Mouse (Mus musculus) large intestine, adult 2 months (tissue): ENCODE data around the gene Pcdh15. TPM values are rescaled to one million over a fixed set of nuclear protein-coding genes. Genes with fewer than 3 reads are reported as not detected.

ENCODE experiments used
- DNase-seq: peaks from one replicate; pipeline ENCODE4 v3.0.0-alpha.2; 2012; ENCODE audit warnings: low read depth, low spot score
- WGBS: fragments of 180-500 bp; shearing (Covaris S2); methylation state at CpG from one replicate; pipeline ENCODE4 v1.1.7; 2018; 5-methylcytosine and 5-hydroxymethylcytosine counted together
- polyA plus RNA-seq: library from polyadenylated mRNA; depleted of rRNA; stranded (reverse); fragments of >200 nt; gene quantifications from 2 replicates; pipeline ENCODE4 v1.2.3, GENCODE M21; 2012

Pcdh15 gene
- polyA plus RNA-seq, 1 experiment, result 0.10 TPM

GRCm38 (mm10) chr10:74414945-74415344 is 1315.8 kb downstream of the Pcdh15 start:
- DNase-seq, result no peak
- 77% methylated on average over 1 of the region's 1 CpGs for WGBS

DNA sequence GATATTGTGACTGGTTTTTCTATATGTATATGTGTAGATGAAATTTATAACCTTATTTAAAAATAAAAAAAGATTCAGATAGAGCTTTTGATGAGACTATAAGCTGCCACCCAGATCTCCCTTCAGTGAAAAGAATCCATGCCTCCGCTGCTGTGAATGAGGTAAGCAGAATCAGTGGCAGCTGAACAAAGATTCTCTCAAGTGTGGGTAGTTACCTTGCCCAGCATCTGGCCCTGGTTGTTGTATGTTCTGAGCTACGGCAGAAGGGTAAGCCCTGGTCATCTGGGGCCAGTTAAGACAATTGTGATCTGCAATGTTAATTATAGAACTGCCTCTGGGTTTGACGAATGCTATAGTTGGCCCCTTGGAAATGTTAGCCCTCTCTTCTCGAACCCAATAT is 1316.2 kb downstream of the Pcdh15 start:
- no peak for DNase-seq
- 71% methylated on average over 4 of the region's 4 CpGs for WGBS

- DNase-seq, result no peak
- WGBS, result 76% methylated on average over 10 of the region's 10 CpGs
Measured at GRCm38 (mm10) chr10:74415949-74416348, 1316.8 kb downstream of the Pcdh15 start.

DNA sequence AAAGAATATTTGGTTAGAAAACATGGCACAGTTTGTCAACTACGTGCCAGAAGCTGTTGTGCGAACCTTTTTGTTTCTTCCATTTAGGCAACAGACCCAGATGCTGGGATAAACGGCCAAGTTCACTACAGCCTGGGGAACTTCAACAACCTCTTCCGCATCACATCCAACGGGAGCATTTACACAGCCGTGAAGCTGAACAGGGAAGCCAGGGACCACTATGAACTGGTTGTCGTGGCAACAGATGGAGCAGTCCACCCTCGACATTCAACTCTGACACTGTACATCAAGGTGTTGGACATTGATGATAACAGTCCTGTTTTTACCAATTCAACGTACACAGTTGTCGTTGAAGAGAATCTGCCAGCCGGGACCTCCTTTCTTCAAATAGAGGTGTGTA is 1350.9 kb downstream of the Pcdh15 start:
- WGBS, result 73% methylated on average over 11 of the region's 11 CpGs
- DNase-seq, result no peak

DNA sequence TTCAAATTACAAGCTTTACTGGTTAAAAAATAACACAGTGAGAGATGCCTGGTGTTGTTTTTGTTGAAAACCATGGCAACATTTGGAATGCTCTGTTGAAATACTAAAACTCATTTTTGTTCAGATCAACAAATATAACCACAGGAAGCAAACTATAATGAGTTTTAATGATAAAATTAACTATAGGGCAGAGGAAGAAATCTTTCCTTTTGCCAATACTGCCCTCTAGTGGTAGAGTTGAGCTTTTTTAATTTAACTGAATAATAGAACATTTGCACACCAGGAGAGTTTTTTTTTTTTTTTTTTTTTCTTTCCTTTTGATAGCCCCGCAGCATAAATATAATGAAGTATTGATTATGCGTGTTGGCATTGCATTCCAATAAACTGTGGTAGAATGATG is 1364.8 kb downstream of the Pcdh15 start:
- 34% methylated on average over 2 of the region's 2 CpGs for WGBS
- no peak for DNase-seq

DNA sequence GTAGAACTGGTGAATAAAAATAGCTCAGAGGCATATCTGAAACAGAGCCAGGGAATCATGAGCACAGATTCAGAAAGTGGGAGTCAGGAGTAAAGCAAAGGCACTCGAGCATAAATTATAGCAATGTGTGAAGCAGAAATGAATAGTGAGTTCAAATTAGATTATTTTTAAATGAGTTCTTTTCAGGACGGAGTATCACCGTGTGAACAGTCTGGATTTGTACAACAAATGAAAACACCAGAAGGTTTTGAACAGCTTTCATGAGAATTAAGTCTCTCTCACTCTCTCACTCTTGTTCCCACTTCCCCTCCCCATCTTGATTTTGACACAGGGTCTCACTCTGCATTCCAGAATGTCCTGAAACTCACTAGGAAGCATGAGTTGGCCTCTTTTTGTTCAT is 1381.6 kb downstream of the Pcdh15 start:
- no peak for DNase-seq
- WGBS, result 77% methylated on average over 3 of the region's 3 CpGs

DNA sequence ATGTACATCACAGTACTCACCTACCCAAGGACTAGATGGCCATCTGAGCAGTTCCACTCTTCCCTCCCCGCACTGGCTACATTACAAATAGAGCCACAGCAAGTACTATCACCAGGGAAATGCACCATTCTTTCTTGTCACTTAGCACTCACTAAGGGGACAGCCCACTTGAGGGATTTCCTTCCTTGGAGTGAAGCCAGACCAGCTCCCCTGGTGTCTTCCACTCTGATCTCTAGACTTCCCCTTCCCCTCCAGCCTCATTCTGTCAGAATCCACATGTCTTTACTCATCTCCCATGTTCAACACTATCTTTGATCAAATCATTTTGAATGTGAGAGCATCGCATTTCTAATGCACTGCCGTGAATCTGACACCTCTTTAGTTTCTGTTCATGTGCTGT is 1413.2 kb downstream of the Pcdh15 start:
- WGBS, result 76% methylated on average over 3 of the region's 3 CpGs
- DNase-seq, result no peak

DNA sequence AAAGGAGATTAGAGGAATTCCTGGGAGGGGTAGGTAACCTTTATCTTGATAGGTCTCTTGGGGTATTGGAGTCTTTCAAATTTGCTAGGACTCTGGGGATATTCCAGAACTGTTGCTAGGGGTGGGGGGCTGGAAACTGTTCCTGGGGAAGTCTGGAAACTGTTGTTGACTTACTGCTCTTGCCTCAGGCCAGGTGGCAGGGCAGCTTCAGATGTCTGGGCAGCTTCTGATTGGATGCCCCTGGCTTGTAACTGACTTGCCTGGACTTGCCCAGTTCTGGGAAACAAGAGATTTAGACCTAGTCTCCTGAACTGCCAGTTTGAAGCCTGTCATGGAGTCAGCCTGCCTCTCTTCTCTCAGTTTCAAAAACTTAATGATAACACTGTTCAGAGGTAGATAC is 1414.6 kb downstream of the Pcdh15 start:
- no peak for DNase-seq

DNA sequence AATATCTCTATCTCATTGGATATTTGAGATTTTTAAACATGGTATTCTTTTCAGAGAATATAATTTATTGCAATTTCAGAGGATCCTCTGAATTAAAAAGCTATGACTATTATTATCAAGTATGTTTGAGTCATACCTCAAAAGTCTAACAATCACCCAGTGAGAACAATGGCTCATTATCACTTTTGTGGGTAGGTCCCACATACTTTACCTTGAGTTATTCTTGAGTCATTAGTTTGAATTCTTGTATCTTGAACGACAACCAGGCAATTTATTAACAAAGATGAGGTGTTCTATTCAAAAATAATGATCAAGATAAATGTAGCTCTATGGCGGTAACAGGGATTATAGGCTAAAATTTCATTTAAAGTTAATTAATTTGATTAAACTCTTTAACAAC is 1439.2 kb downstream of the Pcdh15 start:
- 73% methylated on average over 2 of the region's 2 CpGs for WGBS
- DNase-seq, result no peak

- no peak for DNase-seq
- WGBS, result 83% methylated on average over 2 of the region's 2 CpGs
Measured at GRCm38 (mm10) chr10:74555326-74555725, 1456.2 kb downstream of the Pcdh15 start.

DNA sequence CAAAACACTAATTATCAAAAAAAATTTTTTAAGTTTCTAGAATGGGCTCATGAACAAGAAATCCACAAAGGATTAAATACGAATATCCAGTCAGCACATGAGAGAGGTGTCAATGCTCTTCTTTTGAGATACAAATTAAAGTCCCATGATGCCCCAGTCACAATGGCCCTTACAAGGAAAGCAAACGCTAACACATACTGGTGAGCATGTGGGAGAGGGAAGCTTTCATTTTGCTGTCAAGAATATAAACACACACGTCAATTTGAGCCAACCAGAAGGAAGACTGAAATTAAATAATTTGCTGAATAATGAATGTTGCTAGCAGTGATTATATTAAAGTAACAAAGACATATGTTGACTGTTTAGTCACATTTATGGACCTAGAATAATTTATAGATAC is 1470.5 kb downstream of the Pcdh15 start:
- no peak for DNase-seq

DNA sequence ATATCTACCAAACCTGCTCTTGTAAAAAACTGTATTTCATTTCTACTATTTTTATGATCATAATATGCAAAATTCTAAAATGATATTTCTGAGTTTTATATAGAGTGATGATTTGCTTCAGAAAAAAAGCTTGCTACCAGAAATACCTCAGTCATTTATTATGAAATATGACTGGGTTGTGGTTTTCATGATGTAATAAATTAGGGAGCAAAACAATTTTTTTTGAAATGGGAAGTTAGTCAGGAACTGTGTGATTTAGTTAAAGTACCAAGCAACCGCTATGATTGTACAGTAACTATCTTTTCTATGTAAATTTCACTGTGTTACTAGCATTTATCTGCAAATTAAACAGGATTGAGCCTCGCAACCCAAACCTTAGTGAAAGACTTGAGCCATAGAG is 1480.8 kb downstream of the Pcdh15 start:
- 73% methylated on average over 2 of the region's 2 CpGs for WGBS
- no peak for DNase-seq

More for the DNA sequence above, 1470.5 kb downstream of the Pcdh15 start:
- WGBS, result 67% methylated on average over 3 of the region's 3 CpGs

GRCm38 (mm10) chr10:74591799-74592198 is 1492.7 kb downstream of the Pcdh15 start:
- WGBS, result 72% methylated on average over 3 of the region's 3 CpGs
- no peak for DNase-seq

DNA sequence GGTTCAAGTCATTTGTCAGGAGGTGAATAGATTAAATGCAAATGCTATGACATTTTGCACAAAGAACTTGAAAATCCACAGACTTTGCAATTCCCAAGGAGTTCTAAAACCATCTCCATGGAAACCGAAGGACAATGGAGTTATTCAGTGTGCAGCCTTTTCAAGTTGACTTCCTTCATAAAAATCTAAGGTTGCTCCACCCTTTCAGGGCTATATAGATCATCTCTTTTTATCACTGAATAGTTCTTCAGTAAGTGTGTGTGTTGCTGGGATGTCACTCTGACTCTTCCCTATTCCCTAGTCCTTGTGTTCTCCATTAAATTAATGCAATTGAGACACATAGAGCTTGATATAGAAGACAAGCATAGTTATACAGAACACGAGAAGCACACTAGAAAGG is 1508.5 kb downstream of the Pcdh15 start:
- WGBS, result 82% methylated on average over 2 of the region's 2 CpGs
- DNase-seq, result no peak

- no peak for DNase-seq
- 51% methylated on average over 2 of the region's 2 CpGs for WGBS
Measured at GRCm38 (mm10) chr10:74621837-74622236, 1522.7 kb downstream of the Pcdh15 start.

GRCm38 (mm10) chr10:74625715-74626114 is 1526.6 kb downstream of the Pcdh15 start:
- DNase-seq, result no peak
- WGBS, result 59% methylated on average over 4 of the region's 4 CpGs

- 58% methylated on average over 10 of the region's 10 CpGs for WGBS
- DNase-seq, result no peak
Measured at GRCm38 (mm10) chr10:74626596-74626995, 1527.5 kb downstream of the Pcdh15 start.

DNA sequence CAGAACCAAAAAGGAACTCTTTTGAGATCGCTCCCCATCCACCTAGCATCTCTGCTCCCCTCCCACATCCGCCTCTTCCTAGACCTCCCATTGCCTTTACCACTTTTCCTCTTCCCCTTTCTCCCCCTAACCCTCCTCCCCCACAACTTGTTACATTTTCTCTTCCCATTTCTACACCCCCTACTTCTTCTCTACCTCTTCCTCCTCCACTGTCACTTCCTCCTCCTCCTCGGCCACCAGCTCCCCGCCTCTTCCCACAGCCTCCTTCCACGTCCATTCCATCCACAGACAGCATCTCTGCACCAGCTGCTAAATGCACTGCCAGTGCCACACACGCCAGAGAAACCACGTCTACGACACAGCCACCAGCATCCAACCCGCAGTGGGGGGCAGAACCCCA is 1532.2 kb downstream of the Pcdh15 start:
- DNase-seq, result no peak
- WGBS, result 72% methylated on average over 9 of the region's 9 CpGs

- WGBS, result 61% methylated on average over 4 of the region's 4 CpGs
- no peak for DNase-seq
Measured at GRCm38 (mm10) chr10:74637040-74637439, 1537.9 kb downstream of the Pcdh15 start.

DNA sequence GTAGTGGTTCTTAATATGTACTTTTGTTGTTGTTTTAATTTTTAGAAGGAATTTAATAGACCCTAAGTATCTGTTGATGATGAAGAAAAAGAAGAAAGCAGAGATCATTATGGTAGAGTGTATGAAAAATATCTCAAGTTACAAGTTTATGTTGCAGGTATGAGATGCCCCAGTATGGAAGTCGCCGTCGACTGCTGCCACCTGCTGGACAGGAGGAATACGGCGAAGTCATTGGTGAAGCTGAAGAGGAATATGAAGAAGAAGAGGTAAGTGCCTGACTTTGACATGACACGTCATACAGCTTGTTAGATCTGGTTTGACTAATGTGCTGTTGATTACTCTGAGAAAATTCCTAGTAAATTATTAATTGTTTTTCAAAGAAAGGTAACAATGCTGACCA is 1543.0 kb downstream of the Pcdh15 start:
- WGBS, result 63% methylated on average over 6 of the region's 6 CpGs
- DNase-seq, result no peak

DNA sequence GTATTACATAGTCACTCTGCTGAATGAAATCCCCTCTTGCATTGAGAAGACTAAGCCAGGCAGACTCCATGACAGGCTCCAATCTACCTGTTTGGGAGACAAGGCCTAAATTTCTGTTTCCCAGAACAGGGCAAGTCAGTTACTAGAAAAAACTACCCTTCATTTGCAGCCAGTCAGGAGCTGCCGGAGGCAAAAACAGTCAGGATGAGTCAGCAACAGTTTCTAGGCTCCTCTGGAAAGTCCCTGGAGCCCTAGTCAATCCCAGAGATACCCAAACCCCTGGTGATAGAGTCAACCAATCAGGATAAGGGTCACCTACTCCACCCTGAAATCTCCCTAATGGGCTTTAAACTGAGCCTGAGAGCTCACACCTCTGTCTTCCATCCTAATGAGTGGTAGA is 1564.0 kb downstream of the Pcdh15 start:
- 67% methylated on average over 1 of the region's 1 CpGs for WGBS

DNA sequence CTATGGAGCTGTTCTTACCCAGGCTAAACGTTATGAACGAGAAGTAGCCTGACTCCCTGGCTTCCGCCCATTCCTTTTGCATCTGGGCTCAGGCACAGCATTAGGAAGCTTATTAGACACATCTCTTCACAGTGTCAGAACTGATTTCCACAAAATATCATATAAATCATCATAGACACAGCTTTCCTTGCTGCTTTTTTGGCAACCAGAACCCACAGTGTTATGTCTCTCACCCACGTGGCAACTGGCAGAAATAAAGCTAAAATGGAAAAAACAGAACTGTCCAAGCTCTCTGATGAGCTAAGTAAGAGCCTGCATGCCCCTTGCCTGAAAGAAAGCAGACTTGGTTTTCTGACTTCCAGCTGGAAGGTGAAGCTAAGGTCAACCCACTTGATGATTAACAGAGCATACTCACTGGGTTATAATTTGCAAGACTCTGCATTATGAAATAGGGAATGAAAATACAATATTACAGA is 1580.9 kb downstream of the Pcdh15 start:
- 53% methylated on average over 4 of the region's 4 CpGs for WGBS
- no peak for DNase-seq

More for the DNA sequence above, 1564.0 kb downstream of the Pcdh15 start:
- no peak for DNase-seq
